Mouse (Mus musculus): ENCODE measurements at regions not wholly inside any gene's neighbourhood (a gene's known extent, or its start where the extent isn't known, plus 50 kb on each side); places are given as distances from the start of the nearest gene placed in this dataset.

- TF ChIP-seq POLR2A (IDR thresholded peaks at IDR 0.05; ENCODE audit: insufficient read depth, low read depth, low read length) (no peak), CTCF (IDR thresholded peaks at IDR 0.05) (no peak), EP300 (IDR thresholded peaks at IDR 0.05; ENCODE audit: insufficient read depth, low read depth, low read length) (no peak)
Observed at GRCm38 (mm10) chr12:25763061-25763460, 652.0 kb downstream of the Rnf144a start.
